Mouse (Mus musculus) kidney, postnatal 14 days (tissue): ENCODE data around the gene Micall1.

Experiments used
- DNase-seq: peaks from one replicate; pipeline ENCODE4 v3.0.0; 2022; ENCODE audit warnings: mixed read lengths

Gene Micall1

GRCm38 (mm10) chr15:79097611-79098025 is 11.1 kb upstream of the Micall1 start:
- DNase-seq: peak; percentile 84

DNA sequence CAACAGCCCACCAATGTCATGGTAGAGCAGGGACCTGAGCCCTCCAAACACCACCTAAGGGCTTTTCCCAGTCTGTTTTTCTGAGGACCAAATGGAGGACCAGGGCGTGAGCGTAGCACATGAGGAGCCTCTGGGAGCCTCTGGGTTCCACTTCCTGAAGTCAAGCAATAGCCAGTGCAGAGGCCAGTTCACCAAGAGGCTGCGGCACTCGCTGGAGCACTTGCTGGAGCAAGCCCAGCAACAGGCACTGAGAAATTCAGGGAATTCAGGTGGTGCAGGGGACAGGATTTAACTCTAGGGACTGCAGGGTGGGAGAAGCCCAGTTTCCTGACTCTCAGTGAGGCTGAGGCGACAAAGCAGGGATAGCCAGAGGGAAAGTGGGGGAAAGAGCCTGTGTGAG is 10.5 kb upstream of the Micall1 start:
- peak; percentile 36 for DNase-seq

GRCm38 (mm10) chr15:79098868-79099267 is 9.8 kb upstream of the Micall1 start:
- peak; percentile 81 for DNase-seq

DNA sequence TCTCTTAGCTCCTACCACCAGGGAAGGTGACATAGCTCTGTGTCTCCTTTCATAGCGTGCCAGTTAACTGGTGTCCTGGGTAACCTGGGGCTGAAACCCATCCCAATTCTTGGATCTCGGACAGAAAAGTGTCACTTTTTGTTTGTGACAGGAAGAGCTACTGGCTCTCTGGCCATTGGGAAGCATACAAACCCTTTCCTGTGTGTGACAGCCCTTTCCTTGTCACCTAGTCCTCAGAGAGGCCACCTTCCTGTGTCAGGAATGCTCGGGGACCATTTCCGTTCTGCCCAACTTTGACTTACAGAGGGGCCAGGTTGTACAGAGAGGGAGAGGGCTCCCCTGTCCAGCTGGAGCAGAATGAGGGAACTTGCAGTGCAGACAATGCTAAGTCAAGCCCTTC is 9.2 kb upstream of the Micall1 start:
- DNase-seq: peak; percentile 67

GRCm38 (mm10) chr15:79100391-79100790 is 8.3 kb upstream of the Micall1 start:
- DNase-seq: no peak

- no peak for DNase-seq
Measured at GRCm38 (mm10) chr15:79101531-79101930, 7.2 kb upstream of the Micall1 start.

GRCm38 (mm10) chr15:79103264-79103663 is 5.4 kb upstream of the Micall1 start:
- DNase-seq: no peak

DNA sequence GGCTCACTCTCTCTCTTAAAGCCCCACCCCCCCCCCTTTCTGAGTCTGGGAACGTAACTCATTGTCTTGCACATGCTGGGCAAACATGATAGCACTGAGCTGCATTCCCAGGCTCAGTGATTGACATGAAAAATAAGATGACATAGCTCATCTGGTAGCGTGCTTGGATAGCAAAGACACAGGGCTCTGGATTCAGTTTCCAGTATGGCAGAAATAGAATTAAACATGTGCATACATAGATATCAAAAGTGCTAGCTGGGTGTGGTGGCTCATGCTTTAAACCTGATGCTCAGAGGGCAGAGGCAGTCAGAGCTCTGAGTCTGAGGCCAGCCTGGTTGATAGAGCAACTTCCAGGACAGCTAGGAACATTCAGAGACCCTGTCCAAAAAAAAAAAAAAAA is 2.9 kb upstream of the Micall1 start:
- no peak for DNase-seq

- no peak for DNase-seq
Measured at GRCm38 (mm10) chr15:79107966-79108365, 732 bp upstream of the Micall1 start.

DNA sequence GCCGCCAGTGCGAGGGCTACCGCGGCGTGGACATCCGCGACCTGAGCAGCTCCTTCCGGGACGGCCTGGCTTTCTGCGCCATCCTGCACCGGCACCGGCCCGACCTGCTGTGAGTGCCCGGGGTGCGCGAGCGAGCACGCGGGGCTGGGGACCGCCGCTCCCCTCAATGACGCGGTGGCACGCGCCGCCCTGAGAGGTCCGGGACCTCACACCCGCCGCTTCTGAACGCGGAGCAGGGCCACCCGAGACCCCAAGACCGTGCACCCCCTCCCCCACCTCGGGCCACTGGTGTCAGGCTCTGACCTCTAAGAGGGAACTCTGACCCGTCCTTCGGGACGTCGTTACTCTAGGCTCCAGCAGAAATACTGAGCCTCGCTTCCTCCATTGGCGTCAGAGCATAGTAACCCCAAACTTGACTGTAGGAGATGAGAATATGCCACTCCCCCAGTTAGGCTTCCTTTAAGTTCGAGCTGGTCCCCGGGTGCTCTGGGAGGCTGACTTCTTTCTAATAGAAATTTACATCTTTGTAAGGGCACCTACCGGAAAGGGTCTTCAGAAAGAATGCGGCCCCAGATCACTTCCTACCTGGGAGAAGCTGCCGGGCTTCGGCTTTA is 730 bp downstream of the Micall1 start:
- no peak for DNase-seq

DNA sequence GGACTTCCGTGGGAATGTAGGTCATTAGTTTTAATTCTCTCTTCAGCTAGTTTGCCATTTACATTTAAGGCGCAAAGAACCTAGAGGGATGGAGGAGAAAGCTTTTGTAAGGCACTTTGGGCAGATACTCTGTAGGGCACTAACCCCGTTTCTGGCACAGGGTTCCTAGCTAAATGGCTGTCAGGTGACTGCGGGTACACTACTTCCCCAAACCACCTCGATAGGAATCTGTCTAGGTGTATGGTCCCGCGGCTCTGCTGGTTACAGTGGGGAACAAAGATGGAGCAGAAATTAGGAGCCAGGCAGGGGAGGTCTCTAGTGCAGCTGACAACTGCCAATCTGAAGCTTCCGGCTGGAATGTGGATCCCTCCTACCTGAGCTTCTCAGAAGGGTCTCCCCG is 1.3 kb downstream of the Micall1 start:
- no peak for DNase-seq

DNA sequence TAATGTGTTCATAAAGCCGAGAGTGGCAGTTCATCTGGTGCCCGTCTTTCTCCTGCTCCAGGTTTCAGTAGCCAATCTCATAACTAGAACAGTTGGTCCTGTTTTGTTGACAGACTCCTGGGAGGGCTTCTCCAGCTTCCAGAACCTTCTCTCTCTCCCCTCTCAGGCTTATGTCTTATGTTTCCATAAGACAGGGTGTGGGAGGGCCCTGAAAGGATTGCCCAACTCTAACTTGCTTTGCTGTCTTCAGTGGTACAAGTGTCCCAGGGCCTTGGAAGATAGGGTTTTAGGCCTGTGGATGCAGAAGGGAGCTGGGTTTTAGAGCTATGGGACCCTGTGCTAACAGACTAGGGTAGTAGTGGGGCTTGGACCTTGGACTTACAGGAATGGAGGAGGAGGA is 1.8 kb downstream of the Micall1 start:
- no peak for DNase-seq

DNA sequence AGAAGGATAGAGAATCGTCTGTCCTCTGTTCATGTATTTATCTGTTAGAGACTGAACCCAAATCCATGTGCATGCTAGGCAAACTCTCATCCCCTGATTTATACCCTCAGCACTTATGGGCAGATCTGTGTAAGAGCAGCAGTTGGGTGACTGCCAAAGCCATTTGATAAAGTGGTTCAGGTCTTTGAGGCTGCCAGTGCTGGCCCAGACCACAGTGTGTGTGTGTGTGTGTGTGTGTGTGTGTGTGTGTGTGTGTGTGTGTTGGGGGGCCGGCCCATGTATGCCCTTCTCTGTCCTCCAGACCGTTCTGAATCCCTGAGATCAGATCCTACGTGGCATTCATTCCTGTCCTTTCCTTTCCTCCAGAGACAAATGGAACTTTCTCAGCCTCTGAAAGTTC is 3.1 kb downstream of the Micall1 start:
- DNase-seq: peak; percentile 65

GRCm38 (mm10) chr15:79115276-79115675 is 6.6 kb downstream of the Micall1 start:
- DNase-seq: peak; percentile 53

GRCm38 (mm10) chr15:79119491-79119890 is 10.8 kb downstream of the Micall1 start:
- DNase-seq: no peak

GRCm38 (mm10) chr15:79122119-79122518 is 13.4 kb downstream of the Micall1 start:
- DNase-seq: no peak

DNA sequence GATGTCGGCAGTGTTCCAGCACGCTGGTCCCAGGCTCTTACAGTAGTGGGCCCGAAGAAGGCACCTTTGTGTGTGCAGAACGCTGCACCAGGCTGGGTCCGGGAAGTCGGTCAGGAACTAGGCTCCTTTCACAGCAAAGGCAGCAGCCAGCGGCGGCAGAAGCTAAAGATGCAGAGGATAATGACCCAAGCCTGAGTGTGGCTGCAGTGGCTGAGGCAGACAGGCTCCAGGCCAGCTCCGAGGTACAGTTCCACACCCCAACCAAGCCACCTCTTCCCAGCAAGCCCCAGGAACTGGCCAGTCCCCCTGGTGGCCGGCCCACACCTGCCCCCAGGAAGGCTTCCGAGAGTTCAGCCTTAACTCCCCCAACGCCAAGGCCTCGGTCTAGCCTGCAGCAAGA is 13.8 kb downstream of the Micall1 start:
- no peak for DNase-seq

- DNase-seq: no peak
Measured at GRCm38 (mm10) chr15:79123751-79124150, 15.1 kb downstream of the Micall1 start.

DNA sequence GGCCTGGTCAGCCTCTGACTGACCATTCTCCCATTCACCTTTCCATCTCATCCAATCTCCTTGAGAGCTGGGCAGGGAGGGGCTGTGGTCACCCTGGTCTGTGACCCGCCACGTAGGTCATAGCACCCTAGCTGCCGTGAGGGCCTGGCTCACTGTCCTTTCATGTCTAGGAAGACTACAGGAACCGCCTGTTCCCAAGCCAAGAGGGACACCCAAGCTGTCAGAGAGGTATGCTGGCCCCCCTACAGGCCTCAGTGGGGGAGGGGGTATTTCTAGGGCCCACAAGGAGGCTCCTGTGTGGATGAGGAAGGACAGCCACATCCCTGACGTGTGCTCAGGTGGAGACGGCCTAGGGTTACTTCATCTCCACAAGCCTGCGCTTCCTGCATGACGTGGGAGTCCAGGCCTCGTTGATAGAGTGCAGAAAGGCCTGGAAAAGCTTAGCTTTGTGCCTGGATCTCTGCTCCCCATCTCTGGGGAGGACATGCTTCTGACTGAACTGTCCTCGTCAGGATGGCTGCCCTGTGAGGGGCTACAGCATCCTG is 15.7 kb downstream of the Micall1 start:
- DNase-seq: no peak

DNA sequence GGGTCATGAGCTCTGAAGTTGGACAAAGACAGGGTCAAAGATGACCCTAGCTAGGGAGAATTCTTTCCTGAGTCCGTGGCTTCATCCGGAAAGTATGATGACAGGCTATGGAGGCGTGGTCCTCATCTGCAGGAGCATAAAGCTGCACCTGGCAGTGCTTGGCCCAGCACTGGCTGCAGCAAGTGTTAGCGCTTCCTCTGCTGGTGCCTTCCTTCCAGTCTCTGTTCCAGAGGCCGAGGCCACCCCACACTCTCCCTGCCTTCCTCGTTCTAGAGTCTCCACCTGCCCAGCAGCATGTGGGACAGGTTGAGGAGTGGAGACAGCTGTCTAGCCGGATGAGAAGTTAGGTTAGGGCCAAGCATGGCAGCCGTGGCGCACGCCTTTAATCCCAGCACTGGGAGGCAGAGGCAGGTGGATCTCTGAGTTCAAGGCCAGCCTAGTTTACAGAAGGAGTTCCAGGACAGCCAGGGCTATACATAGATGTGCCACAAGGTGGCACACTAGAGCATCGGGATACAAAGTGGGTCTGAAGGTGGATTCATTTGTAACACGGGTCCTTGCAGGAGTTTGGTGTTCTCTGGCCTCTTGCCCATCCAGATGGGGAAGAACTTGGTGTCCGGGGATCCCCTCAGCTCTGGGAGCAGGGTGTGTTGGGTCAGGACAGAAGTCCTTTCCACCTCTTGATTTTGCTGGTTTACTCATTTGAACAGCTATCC is 17.7 kb downstream of the Micall1 start:
- DNase-seq: peak; percentile 68

GRCm38 (mm10) chr15:79127101-79127500 is 18.4 kb downstream of the Micall1 start:
- DNase-seq: no peak

GRCm38 (mm10) chr15:79128208-79128607 is 19.5 kb downstream of the Micall1 start:
- no peak for DNase-seq

GRCm38 (mm10) chr15:79129311-79129710 is 20.6 kb downstream of the Micall1 start:
- DNase-seq: no peak

DNA sequence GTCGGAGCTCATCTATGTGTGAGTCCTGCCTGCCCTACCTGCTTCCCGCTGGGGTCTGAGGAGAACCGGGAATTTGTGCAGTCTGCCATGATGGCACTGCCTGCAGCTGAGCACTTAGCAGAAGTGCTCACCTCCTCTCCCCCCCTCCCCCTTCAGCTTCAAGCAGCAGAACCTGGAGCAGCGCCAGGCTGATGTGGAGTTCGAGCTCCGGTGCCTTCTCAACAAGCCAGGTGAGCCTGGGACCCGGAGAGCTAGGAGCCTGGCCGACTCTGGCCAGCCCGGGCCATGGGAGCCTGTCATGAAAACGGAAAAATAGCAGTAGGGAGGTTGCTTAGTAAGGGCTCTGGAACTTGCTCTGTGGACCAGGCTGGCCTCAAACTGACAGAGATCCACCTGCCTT is 22.1 kb downstream of the Micall1 start:
- DNase-seq: peak; percentile 57
